Mouse (Mus musculus) kidney, postnatal 0 days (tissue): Measurements from ENCODE around the gene Acvr2b. TPM values are rescaled to one million over a fixed set of nuclear protein-coding genes. Genes with fewer than 3 reads are reported as not detected.

ENCODE experiments used
- ATAC-seq: fragments of 200-750 bp; cut with Nextera tagmentation; replicated peaks from 2 replicates; pipeline ENCODE4 v1.8.0; 2017; ENCODE audit warnings: low read depth, moderate number of reproducible peaks, moderate TSS enrichment, moderate library complexity; ENCODE audit not compliant: low FRiP score
- DNase-seq: peaks from one replicate; pipeline ENCODE4 v3.0.0-alpha.2; 2016; ENCODE audit warnings: low spot score
- H3K27ac ChIP-seq: fragments of 300-500 bp; sonication (generic); 2 replicates; pipeline ENCODE4 v1.5.1; 2014; ENCODE audit warnings: mild to moderate bottlenecking
- H3K27me3 ChIP-seq: fragments of 300-500 bp; sonication (generic); 2 replicates; pipeline ENCODE4 v1.6.1; 2014; ENCODE audit warnings: low read length, mixed read lengths; ENCODE audit not compliant: insufficient read depth
- H3K36me3 ChIP-seq: fragments of 300-500 bp; sonication (generic); 2 replicates; pipeline ENCODE4 v1.6.1; 2014; ENCODE audit warnings: low read length, mixed read lengths; ENCODE audit not compliant: insufficient read depth
- H3K4me1 ChIP-seq: fragments of 300-500 bp; sonication (generic); replicated peaks from 2 replicates; pipeline ENCODE4 v1.6.1; 2014; ENCODE audit warnings: antibody characterized with exemption, low read length, mixed read lengths; ENCODE audit not compliant: insufficient read depth
- H3K4me2 ChIP-seq: fragments of 300-500 bp; sonication (generic); 2 replicates; pipeline ENCODE4 v1.6.1; 2014; ENCODE audit warnings: mild to moderate bottlenecking, low read length, moderate library complexity, mixed read lengths
- H3K4me3 ChIP-seq: fragments of 300-500 bp; sonication (generic); replicated peaks from 2 replicates; pipeline ENCODE4 v1.5.1; 2014; ENCODE audit warnings: low read depth, low read length
- H3K9ac ChIP-seq: fragments of 300-500 bp; sonication (generic); 2 replicates; pipeline ENCODE4 v1.6.1; 2014; ENCODE audit warnings: low read depth, low read length
- H3K9me3 ChIP-seq: fragments of 300-500 bp; sonication (generic); replicated peaks from 2 replicates; pipeline ENCODE4 v1.6.1; 2016; ENCODE audit warnings: low read length, inconsistent platforms, mixed read lengths
- CTCF ChIP-seq: IDR thresholded peaks from 2 replicates; pipeline ENCODE4 v1.5.1; 2016; ENCODE audit warnings: antibody characterized with exemption, low read depth, mild to moderate bottlenecking, moderate library complexity
- WGBS: fragments of 180-500 bp; shearing (Covaris S2); extraction: QIAGEN DNeasy Blood & Tissue Kit; methylation state at CpG from one replicate; pipeline ENCODE4 v1.1.7; 2014; 5-methylcytosine and 5-hydroxymethylcytosine counted together
- polyA plus RNA-seq: library from polyadenylated mRNA; unstranded; fragments of >200 nt; fragmentation: Nextera tagmentation; extraction: Ambion mirVana; gene quantifications from 2 replicates; pipeline ENCODE4 v1.2.1, GENCODE M21; 2015

Gene Acvr2b
- polyA plus RNA-seq, 1 experiment from 2014 or later = 17.6 TPM

DNA sequence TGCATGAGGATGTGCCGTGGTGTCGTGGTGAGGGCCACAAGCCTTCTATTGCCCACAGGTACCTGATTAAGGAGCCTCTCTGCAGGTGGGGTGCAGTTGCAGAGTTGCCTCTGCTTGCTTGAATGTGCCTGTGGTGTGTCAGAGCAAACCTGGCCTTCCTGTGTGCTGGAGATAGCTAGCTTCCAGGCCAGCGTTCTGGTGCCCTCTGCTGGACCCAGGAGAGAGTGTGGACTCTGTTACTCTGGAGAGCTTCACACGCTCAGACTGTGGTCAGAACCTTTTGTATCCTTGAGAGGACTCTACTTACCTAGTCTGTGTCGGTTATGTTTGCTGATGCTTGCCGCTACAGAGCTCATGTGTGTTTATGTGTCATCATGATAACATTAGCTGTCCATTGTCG lies 28.4 kb downstream of the Acvr2b start:
- Histone ChIP-seq H3K4me1 (peaks cover 17% of the 10 kb centered on the region; the same call in 1 of the 2 replicates), H3K36me3 (peaks cover 32% of the 10 kb centered on the region), H3K27ac (no peak overlapping the region), H3K9ac (no peak overlapping the region), H3K4me3 (no peak overlapping the region), H3K4me2 (no peak overlapping the region), H3K9me3 (no peaks in the 10 kb centered on the region), H3K27me3 (no peaks in the 10 kb centered on the region)
- DNase-seq (peak; percentile 92), ATAC-seq (peak; percentile 34)
- peak; percentile 92 for TF ChIP-seq CTCF
- 50% methylated on average over 7 of the region's 7 CpGs for WGBS

DNA sequence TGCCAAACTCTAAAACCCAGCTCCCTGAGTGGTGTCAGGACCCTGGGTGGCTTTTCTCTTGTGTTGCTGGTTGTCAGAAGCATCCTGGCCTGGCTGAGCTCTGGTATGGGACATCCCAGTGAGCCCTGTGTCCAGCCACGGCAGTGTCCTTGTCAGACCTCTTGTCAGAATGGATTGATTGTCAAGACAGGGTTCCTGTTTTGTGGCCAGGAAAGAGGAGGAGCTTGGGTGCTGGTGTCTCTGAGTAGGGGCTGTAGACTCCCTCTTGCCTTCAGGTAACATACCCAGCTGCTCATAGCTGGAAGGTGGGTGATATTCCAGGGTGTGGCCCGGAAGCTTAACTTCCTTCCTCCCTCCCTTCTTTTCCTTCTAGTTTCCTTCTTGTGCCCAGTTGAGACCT lies 33.9 kb downstream of the Acvr2b start:
- no peak overlapping the region for H3K4me3 ChIP-seq
- no peak overlapping the region for H3K27ac ChIP-seq
- DNase-seq = no peak
- no peak for ATAC-seq
- no peak overlapping the region for H3K4me2 ChIP-seq
- 70% methylated on average over 2 of the region's 2 CpGs for WGBS
- no peaks in the 10 kb centered on the region for H3K9me3 ChIP-seq
- H3K27me3 ChIP-seq = no peaks in the 10 kb centered on the region
- H3K4me1 ChIP-seq = no peaks in the 10 kb centered on the region
- peaks cover 37% of the 10 kb centered on the region for H3K36me3 ChIP-seq
- no peak for TF ChIP-seq CTCF
- no peak overlapping the region for H3K9ac ChIP-seq

DNA sequence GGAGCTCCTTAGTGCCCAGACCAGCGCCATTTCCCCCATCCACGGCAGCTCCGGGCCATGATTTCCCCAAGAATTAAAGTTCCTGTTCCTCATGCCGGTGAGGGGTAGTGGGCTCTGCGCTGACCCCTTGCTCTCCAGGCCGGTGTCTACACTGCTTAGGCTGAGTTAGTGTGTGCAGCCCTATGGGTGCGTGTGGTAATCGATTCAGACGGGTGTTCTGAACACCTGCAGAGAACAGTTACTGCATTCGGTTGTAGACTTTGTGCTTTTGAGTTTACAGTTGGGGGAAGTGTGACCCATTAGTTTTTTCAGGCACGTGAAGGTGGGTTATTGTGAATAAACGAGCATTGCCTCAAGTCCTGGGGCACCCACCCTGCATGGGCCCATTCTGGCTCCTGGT lies 36.1 kb downstream of the Acvr2b start:
- no peak for ATAC-seq

DNA sequence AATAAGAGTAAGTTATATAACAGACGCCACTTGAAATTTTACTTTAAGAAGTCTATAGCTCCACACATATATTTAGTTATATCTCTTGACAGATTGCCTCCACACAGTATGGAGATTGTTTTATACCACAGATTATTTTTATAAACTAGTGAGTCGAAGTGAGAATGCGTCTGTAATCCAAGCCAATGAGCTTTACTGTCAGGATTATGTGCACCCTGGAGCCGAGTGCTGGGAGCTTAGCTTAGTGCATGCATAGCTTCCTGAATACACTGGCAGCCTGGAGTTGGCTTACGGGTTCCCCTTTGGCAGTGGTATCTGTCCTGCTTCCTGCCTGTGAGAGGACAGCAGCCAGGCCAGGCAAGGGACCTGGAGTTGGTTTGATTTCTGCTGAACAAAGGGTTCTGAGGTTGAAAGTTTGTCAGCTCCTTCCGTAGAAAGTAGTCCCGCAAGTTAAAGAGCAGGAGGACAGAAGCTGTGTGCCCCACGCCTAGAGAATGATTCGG lies 36.6 kb downstream of the Acvr2b start:
- no peak overlapping the region for H3K9ac ChIP-seq
- H3K4me2 ChIP-seq = no peak overlapping the region
- DNase-seq (no peak), ATAC-seq (no peak)
- H3K27ac ChIP-seq = no peak overlapping the region
- peaks cover 19% of the 10 kb centered on the region for H3K36me3 ChIP-seq
- no peak overlapping the region for H3K4me3 ChIP-seq
- H3K4me1 ChIP-seq = no peaks in the 10 kb centered on the region
- no peaks in the 10 kb centered on the region for H3K9me3 ChIP-seq
- TF ChIP-seq CTCF = no peak
- 90% methylated on average over 9 of the region's 9 CpGs for WGBS
- H3K27me3 ChIP-seq = no peaks in the 10 kb centered on the region

More for the DNA sequence above, 36.1 kb downstream of the Acvr2b start:
- WGBS = 92% methylated on average over 12 of the region's 12 CpGs
- H3K36me3 ChIP-seq = peaks cover 22% of the 10 kb centered on the region
- no peak for TF ChIP-seq CTCF
- no peak overlapping the region for H3K9ac ChIP-seq
- H3K27me3 ChIP-seq = no peaks in the 10 kb centered on the region
- no peaks in the 10 kb centered on the region for H3K4me1 ChIP-seq
- no peak for DNase-seq
- H3K27ac ChIP-seq = no peak overlapping the region
- no peak overlapping the region for H3K4me3 ChIP-seq
- no peaks in the 10 kb centered on the region for H3K9me3 ChIP-seq
- no peak overlapping the region for H3K4me2 ChIP-seq

DNA sequence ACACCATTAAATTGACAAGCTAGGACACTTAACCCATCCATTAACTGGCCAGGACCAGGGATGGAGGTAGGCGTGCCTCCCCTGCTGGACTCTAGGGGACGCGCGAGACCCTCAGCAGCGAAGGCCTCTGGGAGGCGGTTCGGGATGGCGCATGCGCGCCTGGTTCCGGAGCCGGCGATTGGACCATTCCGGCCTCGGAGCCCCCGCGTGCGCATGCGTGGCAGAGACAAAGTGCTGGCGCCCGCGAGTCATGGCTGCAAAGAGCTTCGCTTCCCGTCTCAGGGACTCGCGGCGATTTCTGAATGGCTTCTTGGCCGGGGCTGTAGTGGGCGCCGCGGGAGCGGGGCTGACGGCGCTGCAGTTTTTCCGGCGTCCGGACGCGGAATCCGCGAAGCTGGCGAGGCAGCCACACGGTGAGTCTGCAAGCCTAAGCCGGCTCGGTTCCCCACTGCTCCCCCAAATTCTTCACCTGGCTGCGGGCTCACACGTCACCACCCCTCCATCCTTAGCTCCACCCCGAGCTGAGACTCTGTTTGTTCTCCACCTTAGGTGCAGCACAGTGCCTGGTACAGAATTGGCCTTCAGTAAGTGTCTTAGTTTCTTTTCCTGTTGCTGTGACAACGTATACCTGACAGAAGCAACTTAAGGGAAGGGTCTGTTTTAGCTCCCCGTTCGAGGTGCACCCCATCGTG lies 43.0 kb downstream of the Acvr2b start, which contains the start of gene Exog:
Exog (plus strand) TSS at position 206 of the 692 bp plus-strand sequence.
- 0% methylated on average over 52 of the region's 52 CpGs for WGBS
- Histone ChIP-seq H3K4me2 (peak within 1 kb of the TSS; percentile 92), H3K4me3 (peak within 1 kb of the TSS; percentile 80), H3K27ac (peak within 1 kb of the TSS; percentile 72), H3K4me1 (no peaks in the 10 kb centered on the region), H3K36me3 (peaks cover 16% of the 10 kb centered on the region; the same call in 1 of the 2 replicates), H3K9me3 (no peaks in the 10 kb centered on the region), H3K9ac (peak within 1 kb of the TSS; percentile 89), H3K27me3 (no peaks in the 10 kb centered on the region)
- ATAC-seq = peak; percentile 92
- TF ChIP-seq CTCF = peak; percentile 81
- peak; percentile 97 for DNase-seq

DNA sequence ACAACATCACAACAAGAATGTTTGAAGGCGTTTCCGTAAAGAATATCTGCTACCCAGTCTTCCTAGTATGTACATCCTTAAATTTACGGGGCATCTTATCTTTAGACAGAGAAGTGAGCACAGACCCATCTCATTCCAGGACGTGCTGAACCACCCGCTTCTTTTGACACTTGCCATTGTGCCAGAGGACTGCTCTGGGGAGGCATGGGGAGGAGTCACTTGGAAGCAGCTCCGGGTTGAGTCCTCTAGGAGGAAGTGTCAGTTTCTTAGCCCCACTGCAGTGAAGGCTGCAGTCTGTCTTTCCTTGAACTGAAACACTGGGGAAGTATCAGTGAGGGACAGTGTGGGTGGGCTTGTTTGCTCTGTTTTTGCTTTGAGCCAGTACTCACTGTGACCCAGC lies 43.8 kb downstream of the Acvr2b start:
- H3K27me3 ChIP-seq = no peaks in the 10 kb centered on the region
- peak overlapping the region; percentile 80 for H3K4me3 ChIP-seq
- no peaks in the 10 kb centered on the region for H3K4me1 ChIP-seq
- WGBS = 28% methylated on average over 6 of the region's 6 CpGs
- H3K4me2 ChIP-seq = peak overlapping the region; percentile 92
- ATAC-seq (no peak), DNase-seq (no peak)
- H3K9ac ChIP-seq = peak overlapping the region; percentile 89
- no peak overlapping the region for H3K27ac ChIP-seq
- no peak for TF ChIP-seq CTCF
- H3K9me3 ChIP-seq = no peaks in the 10 kb centered on the region
- H3K36me3 ChIP-seq = peaks cover 16% of the 10 kb centered on the region; the same call in 1 of the 2 replicates
